Mouse (Mus musculus) hematopoietic stem cell, adult 5-6 weeks (primary cell): Measurements from ENCODE around the gene Hs3st3b1. TPM values are rescaled to one million over a fixed set of nuclear protein-coding genes. Genes with fewer than 3 reads are reported as not detected.

Source experiments
- ATAC-seq, 2 experiments: fragments of 125-278 bp in 1 of 2; replicated peaks in 1 of 2; 2 replicates each; pipeline ENCODE4 v1.8.0; 2016 to 2017; ENCODE audit warnings: inconsistent platforms in 2 of 2, mild to moderate bottlenecking in 2 of 2, moderate number of reproducible peaks in 2 of 2, low read depth in 1 of 2, moderate TSS enrichment in 1 of 2; ENCODE audit not compliant: low FRiP score in 2 of 2, poor library complexity in 2 of 2, severe bottlenecking in 2 of 2, insufficient read depth in 1 of 2, low TSS enrichment in 1 of 2
- total RNA-seq: library from RNA; stranded (forward); fragments of 172-1452, 232-1000 nt; gene quantifications from 2 replicates; pipeline ENCODE4 v1.2.3, GENCODE M21; 2017

The Hs3st3b1 gene
- 0.50 and 0.79 TPM in 2 replicates for total RNA-seq

GRCm38 (mm10) chr11:63922091-63922621 lies at the start of gene Hs3st3b1:
Gene Hs3st3b1 (minus strand): TSS chr11:63922290.
- peak; percentile 85 to 90 for ATAC-seq

GRCm38 (mm10) chr11:63971462-63971861 lies 49.4 kb upstream of the Hs3st3b1 start:
- ATAC-seq, result no peak

GRCm38 (mm10) chr11:63970818-63971217 lies 48.7 kb upstream of the Hs3st3b1 start:
- ATAC-seq, result no peak

- ATAC-seq, result no peak
Observed at GRCm38 (mm10) chr11:63969205-63969910, 47.3 kb upstream of the Hs3st3b1 start.

- ATAC-seq, result no peak
Observed at GRCm38 (mm10) chr11:63968388-63969035, 46.4 kb upstream of the Hs3st3b1 start.

- no peak for ATAC-seq
Observed at GRCm38 (mm10) chr11:63967641-63968387, 45.7 kb upstream of the Hs3st3b1 start.

- ATAC-seq, result peak; percentile 39 to 49; a peak in 2 of 4 replicates
Observed at GRCm38 (mm10) chr11:63965437-63965836, 43.3 kb upstream of the Hs3st3b1 start.

GRCm38 (mm10) chr11:63957207-63957606 lies 35.1 kb upstream of the Hs3st3b1 start:
- ATAC-seq, result peak; percentile 48 to 54; a peak in 1 of 4 replicates

GRCm38 (mm10) chr11:63956748-63957147 lies 34.7 kb upstream of the Hs3st3b1 start:
- no peak for ATAC-seq

- no peak for ATAC-seq
Observed at GRCm38 (mm10) chr11:63953887-63954286, 31.8 kb upstream of the Hs3st3b1 start.

GRCm38 (mm10) chr11:63952743-63953191 lies 30.7 kb upstream of the Hs3st3b1 start:
- ATAC-seq, result no peak

GRCm38 (mm10) chr11:63951831-63952631 lies 29.9 kb upstream of the Hs3st3b1 start:
- ATAC-seq, result peak; percentile 12 to 62; a peak in 2 of 4 replicates

- ATAC-seq, result no peak
Observed at GRCm38 (mm10) chr11:63948371-63948770, 26.3 kb upstream of the Hs3st3b1 start.

- no peak for ATAC-seq
Observed at GRCm38 (mm10) chr11:63947024-63947423, 24.9 kb upstream of the Hs3st3b1 start.

GRCm38 (mm10) chr11:63943947-63944346 lies 21.9 kb upstream of the Hs3st3b1 start:
- ATAC-seq, result no peak

- ATAC-seq, result no peak
Observed at GRCm38 (mm10) chr11:63943268-63943890, 21.3 kb upstream of the Hs3st3b1 start.

GRCm38 (mm10) chr11:63942177-63942576 lies 20.1 kb upstream of the Hs3st3b1 start:
- no peak for ATAC-seq
